Mouse (Mus musculus) urinary bladder, adult 18-20 months (tissue): Measurements from ENCODE around the gene Arhgap15.

Experiments used
- DNase-seq, 2 experiments: peaks; one replicate each; pipeline ENCODE4 v3.0.0; 2022; ENCODE audit warnings: low spot score in 2 of 2, mixed read lengths in 2 of 2

The Arhgap15 gene

GRCm38 (mm10) chr2:44029865-44030264 is 281.2 kb downstream of the Arhgap15 start:
- DNase-seq, result no peak

DNA sequence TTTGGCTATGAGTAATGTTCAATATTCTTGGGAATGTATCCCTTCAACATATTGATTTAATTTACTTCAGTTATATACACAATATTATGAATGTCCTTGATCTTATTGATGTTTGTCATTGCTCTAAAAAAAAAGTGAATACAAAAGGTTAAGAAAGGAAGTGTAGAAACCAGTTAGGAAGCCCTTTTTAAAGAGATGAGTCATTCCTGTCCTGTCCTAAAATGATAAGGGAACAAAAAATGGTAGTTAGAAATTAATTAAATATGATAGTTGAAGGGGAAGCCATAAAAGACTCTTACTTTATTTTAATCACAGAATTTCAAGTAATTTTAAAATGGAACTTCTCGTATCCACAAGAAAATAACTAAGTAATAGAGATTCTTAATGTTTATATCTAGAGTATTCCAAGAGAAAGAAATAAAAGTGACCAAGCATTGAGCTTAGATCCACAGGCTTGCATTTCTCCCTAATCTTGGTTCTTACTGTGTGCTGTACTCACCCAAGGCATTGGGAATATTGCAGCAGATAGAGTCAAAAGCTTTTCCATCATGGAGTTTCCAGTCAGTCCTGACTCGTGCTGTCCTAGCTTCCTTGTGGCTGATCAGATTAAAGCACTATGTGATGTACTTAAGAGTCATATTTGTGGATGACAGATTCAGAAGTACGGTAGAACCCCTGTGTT is 291.0 kb downstream of the Arhgap15 start:
- DNase-seq, result no peak

- no peak for DNase-seq
Observed at GRCm38 (mm10) chr2:44044088-44044487, 295.5 kb downstream of the Arhgap15 start.

GRCm38 (mm10) chr2:44044634-44045033 is 296.0 kb downstream of the Arhgap15 start:
- DNase-seq, result no peak

GRCm38 (mm10) chr2:44045231-44045630 is 296.6 kb downstream of the Arhgap15 start:
- DNase-seq, result no peak

DNA sequence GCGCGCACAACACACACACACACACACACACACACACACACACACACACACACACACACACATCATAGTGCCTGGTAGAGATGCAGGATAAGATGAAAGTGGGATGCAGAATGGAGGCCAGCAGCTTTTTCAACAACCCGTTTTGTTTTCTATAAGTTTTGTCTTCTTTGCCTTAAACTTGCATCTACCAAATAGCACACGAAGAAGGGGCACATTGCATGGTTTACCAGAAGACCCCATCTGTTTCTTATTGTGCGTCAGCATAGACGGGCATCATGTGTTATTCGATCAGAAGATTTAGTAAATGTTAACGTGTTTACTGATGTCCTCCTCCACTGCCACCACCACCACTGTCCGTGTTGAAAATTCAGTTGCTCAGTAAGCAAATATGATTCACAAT is 311.7 kb downstream of the Arhgap15 start:
- DNase-seq, result no peak

GRCm38 (mm10) chr2:44060716-44061115 is 312.1 kb downstream of the Arhgap15 start:
- DNase-seq, result no peak

GRCm38 (mm10) chr2:44065067-44065466 is 316.4 kb downstream of the Arhgap15 start:
- no peak for DNase-seq

- no peak for DNase-seq
Observed at GRCm38 (mm10) chr2:44068151-44068840, 319.7 kb downstream of the Arhgap15 start.

- no peak for DNase-seq
Observed at GRCm38 (mm10) chr2:44068906-44069305, 320.3 kb downstream of the Arhgap15 start.

DNA sequence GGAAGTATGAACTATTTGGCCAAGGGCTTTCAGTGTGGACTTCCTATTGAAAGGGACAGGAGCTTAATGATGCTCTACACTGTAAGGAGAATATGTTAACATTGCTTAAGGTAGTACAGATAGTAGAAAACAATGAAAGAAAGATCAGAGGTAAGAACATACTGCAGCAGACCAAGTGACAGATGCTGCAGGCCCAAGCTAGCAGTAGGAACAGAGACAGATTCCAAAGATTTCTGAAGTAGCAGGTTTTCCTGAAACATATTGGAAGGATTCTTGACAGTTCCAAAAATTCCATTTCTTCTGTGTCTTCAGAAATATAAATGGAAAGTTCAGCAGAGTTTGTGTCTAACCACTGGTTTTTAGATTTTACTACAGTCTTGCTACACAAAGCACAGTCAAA is 327.9 kb downstream of the Arhgap15 start:
- no peak for DNase-seq

- DNase-seq, result no peak
Observed at GRCm38 (mm10) chr2:44080530-44080929, 331.9 kb downstream of the Arhgap15 start.

DNA sequence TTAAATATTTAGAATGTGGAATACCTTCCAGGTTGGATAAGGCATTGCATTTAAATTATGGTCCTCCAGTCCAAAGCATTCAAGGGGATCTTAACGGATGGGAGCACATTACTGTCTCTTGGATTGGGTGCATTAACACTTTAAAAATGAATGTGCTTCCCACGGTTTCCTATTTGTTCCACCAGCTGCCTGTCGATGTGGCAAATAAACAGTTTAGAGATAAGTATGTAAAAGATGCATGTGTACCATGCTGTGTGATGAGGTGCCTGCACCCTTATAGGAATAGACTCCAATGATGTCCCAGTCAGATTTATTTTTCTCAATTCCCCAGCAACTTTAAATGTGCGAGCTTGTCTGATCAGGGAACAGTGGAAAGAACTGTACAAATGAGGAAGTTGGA is 332.6 kb downstream of the Arhgap15 start:
- no peak for DNase-seq

- no peak for DNase-seq
Observed at GRCm38 (mm10) chr2:44084471-44084870, 335.8 kb downstream of the Arhgap15 start.

DNA sequence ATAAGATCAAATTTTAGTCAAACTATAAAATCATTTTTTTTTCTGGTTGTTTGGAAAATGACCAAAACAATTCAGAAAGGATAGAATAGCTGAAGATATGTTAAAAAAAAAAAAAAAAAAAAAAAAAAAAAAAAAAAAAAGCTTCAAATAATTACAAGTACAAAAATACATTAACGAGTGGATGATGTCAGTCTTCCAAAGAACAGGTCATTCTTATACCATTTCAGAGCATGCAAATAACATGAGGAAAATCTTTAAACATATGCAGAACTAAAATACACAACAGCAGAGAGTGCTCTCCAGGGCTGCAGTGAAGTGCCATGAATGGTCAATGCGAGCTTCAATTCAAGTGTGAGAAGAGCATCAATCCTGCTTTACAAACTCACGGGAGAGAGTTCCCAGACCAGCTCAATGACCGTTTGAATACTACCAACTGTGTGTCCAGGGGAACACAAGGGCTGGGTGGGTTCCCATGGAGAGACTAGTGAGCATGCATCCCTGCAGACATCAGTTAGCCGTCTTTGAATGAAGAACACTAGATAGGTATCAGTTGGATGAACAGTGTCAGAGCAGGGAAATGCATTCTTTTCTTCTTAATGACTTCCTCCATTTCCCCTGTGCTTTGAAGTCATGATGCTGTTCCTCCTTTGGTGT is 337.9 kb downstream of the Arhgap15 start:
- DNase-seq, result no peak

- DNase-seq, result no peak
Observed at GRCm38 (mm10) chr2:44098552-44098951, 349.9 kb downstream of the Arhgap15 start.

GRCm38 (mm10) chr2:44102351-44102750 is 353.7 kb downstream of the Arhgap15 start:
- DNase-seq, result no peak

DNA sequence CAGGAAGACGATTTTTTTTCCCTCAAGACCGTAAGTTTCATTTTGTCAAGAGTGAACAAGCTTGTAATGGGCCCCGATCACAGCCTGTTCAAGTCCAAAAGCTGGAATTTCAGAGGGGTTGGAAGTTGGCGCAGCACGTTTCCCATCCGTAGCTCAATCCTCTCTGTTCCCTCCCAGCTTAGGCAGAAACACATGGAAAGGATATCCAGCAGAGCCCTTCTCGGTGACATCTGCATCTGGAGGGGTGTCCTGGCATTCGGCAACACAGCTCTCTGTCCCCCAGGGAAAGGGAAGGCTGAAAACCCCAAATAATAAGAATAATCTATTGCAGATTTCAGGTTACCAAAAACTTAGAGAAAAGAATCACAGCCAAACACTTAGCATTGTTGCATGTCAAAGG is 354.7 kb downstream of the Arhgap15 start:
- DNase-seq, result no peak

GRCm38 (mm10) chr2:44103742-44104141 is 355.1 kb downstream of the Arhgap15 start:
- no peak for DNase-seq

- peak; percentile 8 to 42 for DNase-seq
Observed at GRCm38 (mm10) chr2:44104282-44105197, 355.9 kb downstream of the Arhgap15 start.

- no peak for DNase-seq
Observed at GRCm38 (mm10) chr2:44105198-44105555, 356.6 kb downstream of the Arhgap15 start.

- DNase-seq, result no peak
Observed at GRCm38 (mm10) chr2:44106359-44106758, 357.7 kb downstream of the Arhgap15 start.
